Mouse (Mus musculus) heart, postnatal 0 days (tissue): ENCODE results near the gene Rnf216. TPM values are rescaled to one million over a fixed set of nuclear protein-coding genes. Genes with fewer than 3 reads are reported as not detected.

Experiments
- ATAC-seq: fragments of 200-750 bp; cut with Nextera tagmentation; 2 replicates; pipeline ENCODE4 v1.8.0; 2017; ENCODE audit warnings: low read depth, moderate number of reproducible peaks, moderate library complexity; ENCODE audit not compliant: insufficient read depth
- DNase-seq: peaks from one replicate; pipeline ENCODE4 v3.0.0-alpha.2; 2016; ENCODE audit warnings: low spot score
- H3K27ac ChIP-seq: fragments of 300-500 bp; sonication (generic); 2 replicates; pipeline ENCODE4 v1.5.1; 2014; ENCODE audit warnings: low read depth, mild to moderate bottlenecking
- H3K27me3 ChIP-seq: fragments of 300-500 bp; sonication (generic); 2 replicates; pipeline ENCODE4 v1.6.1; 2014; ENCODE audit warnings: low read length, mixed read lengths; ENCODE audit not compliant: control insufficient read depth, insufficient read depth
- H3K36me3 ChIP-seq: fragments of 300-500 bp; sonication (generic); replicated peaks from 2 replicates; pipeline ENCODE4 v1.6.1; 2014; ENCODE audit warnings: low read length, mixed read lengths; ENCODE audit not compliant: control insufficient read depth, insufficient read depth
- H3K4me1 ChIP-seq: fragments of 300-500 bp; sonication (generic); 2 replicates; pipeline ENCODE4 v1.6.1; 2014; ENCODE audit warnings: antibody characterized with exemption; ENCODE audit not compliant: control insufficient read depth, insufficient read depth
- H3K4me2 ChIP-seq: fragments of 300-500 bp; sonication (generic); 2 replicates; pipeline ENCODE4 v1.6.1; 2014; ENCODE audit warnings: low read depth, mild to moderate bottlenecking, low read length, moderate library complexity
- H3K4me3 ChIP-seq: fragments of 300-500 bp; sonication (generic); 2 replicates; pipeline ENCODE4 v1.5.1; 2014; ENCODE audit warnings: low read depth, low read length
- H3K9ac ChIP-seq: fragments of 300-500 bp; sonication (generic); replicated peaks from 2 replicates; pipeline ENCODE4 v1.6.1; 2014; ENCODE audit warnings: low read depth, low read length, mixed read lengths
- H3K9me3 ChIP-seq: fragments of 300-500 bp; sonication (generic); replicated peaks from 2 replicates; pipeline ENCODE4 v1.6.1; 2016; ENCODE audit warnings: low read length; ENCODE audit not compliant: control insufficient read depth
- CTCF ChIP-seq: IDR thresholded peaks from 2 replicates; pipeline ENCODE4 v1.5.1; 2016; ENCODE audit warnings: antibody characterized with exemption, control low read depth, low read depth
- EP300 ChIP-seq: IDR thresholded peaks from 2 replicates; pipeline ENCODE4 v1.6.1; 2016; ENCODE audit warnings: antibody characterized with exemption, low read depth
- WGBS: fragments of 180-500 bp; shearing (Covaris S2); extraction: QIAGEN DNeasy Blood & Tissue Kit; methylation state at CpG from one replicate; pipeline ENCODE4 v1.1.7; 2014; 5-methylcytosine and 5-hydroxymethylcytosine counted together
- polyA plus RNA-seq: library from polyadenylated mRNA; unstranded; fragments of >200 nt; fragmentation: Nextera tagmentation; extraction: Ambion mirVana; gene quantifications from 2 replicates; pipeline ENCODE4 v1.2.1, GENCODE M21; 2015
- total RNA-seq: library from RNA; depleted of rRNA; stranded (reverse); fragments of >200 nt; gene quantifications from 2 replicates; pipeline ENCODE4 v1.2.3, GENCODE M21; 2014; ENCODE audit warnings: low replicate concordance

Rnf216 gene
- total and polyA plus RNA-seq, 2 experiments from 2014 or later = 17.1 to 23.3 TPM

DNA sequence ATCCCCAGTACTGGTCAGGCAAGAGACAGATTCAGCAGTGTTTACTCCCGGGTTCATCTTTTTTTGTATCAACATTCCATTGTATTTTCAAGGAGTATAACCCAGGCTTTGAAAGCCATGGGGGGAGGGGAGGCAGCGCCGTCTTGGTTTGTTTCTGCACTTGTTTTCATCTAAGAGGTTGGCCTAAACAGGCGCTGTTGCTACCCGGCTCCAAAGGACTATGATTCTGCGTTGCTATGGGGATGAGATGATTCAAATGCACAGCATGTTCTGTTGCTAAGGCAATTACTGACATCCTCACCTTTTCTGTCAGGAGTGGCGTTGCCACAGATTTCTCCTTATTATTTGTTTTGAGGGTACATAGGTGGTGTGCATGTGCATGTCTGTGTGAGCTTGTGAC is 12.8 kb upstream of the Rnf216 start:
- no peak overlapping the region for H3K4me2 ChIP-seq
- no peaks in the 10 kb centered on the region for H3K36me3 ChIP-seq
- no peaks in the 10 kb centered on the region; the same call in 1 of the 2 replicates for H3K9me3 ChIP-seq
- WGBS = 69% methylated on average over 7 of the region's 7 CpGs
- 0 out of 2 replicates have a peak, but pooled peaks cover 3% of the 10 kb centered on the region for H3K4me1 ChIP-seq
- TF ChIP-seq EP300 (no peak), CTCF (no peak)
- DNase-seq (no peak), ATAC-seq (no peak)
- H3K9ac ChIP-seq = no peak overlapping the region
- H3K27ac ChIP-seq = no peak overlapping the region
- H3K4me3 ChIP-seq = no peak overlapping the region
- H3K27me3 ChIP-seq = no peaks in the 10 kb centered on the region

DNA sequence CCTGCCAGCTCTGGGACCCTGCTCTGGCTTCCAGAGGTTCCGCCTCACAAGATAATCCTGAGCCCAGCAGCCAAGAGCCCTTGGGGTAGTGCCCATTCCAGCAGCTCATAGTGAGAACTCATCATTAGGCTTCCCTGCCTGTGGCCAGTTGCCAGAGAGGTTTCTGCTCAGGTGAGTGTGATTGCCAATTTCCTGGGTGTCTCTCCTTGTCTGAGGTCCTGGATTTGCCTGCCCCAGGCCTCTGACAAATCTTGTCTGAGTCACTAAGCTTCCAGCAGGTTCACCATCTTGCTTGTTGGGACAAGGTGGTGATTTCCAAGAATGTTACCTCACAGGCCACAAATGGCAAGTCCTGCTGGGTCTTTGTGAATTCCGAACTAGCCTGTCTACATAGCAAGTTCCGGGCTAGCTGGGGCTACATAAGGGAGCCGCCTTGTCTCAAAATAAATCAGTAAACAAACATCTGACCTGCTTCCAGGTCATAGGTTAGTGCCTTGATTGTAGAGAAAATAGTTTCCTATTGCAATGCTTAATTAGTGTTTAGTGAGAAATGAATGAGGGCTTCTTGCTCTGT is 12.1 kb upstream of the Rnf216 start:
- H3K9me3 ChIP-seq = no peaks in the 10 kb centered on the region; the same call in 1 of the 2 replicates
- H3K36me3 ChIP-seq = no peaks in the 10 kb centered on the region
- WGBS = 80% methylated on average over 4 of the region's 4 CpGs
- 0 out of 2 replicates have a peak, but pooled peaks cover 3% of the 10 kb centered on the region for H3K4me1 ChIP-seq
- no peak overlapping the region for H3K9ac ChIP-seq
- ATAC-seq (no peak), DNase-seq (no peak)
- H3K27ac ChIP-seq = no peak overlapping the region
- H3K27me3 ChIP-seq = no peaks in the 10 kb centered on the region
- no peak overlapping the region for H3K4me2 ChIP-seq
- no peak overlapping the region for H3K4me3 ChIP-seq
- no peak for TF ChIP-seq CTCF
- TF ChIP-seq EP300 = no peak

DNA sequence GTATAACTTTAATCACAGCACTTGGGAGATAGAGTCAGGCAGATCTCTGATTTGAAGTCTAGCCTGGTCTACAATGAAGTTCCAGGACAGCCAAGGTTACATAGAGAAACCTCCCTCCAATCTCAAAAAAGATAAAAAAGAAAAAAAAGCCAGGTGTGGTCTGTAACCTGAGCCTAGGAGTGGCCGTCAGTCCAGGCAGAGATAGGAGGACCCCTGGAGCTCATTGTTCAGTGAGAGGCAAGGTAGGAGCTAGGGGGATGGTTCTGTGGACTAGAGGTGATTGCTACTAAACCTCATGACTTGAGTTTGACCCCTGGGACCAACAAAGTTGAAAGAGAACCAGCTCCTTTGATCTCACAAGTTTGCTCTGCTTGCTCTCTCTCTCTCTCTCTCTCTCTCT is 9.9 kb upstream of the Rnf216 start:
- no peak for DNase-seq
- Histone ChIP-seq H3K27me3 (no peaks in the 10 kb centered on the region), H3K4me2 (no peak overlapping the region), H3K27ac (no peak overlapping the region), H3K4me3 (no peak overlapping the region), H3K9me3 (no peaks in the 10 kb centered on the region), H3K36me3 (no peaks in the 10 kb centered on the region), H3K4me1 (0 out of 2 replicates have a peak, but pooled peaks cover 3% of the 10 kb centered on the region), H3K9ac (no peak overlapping the region)
- no peak for ATAC-seq
- WGBS = 32% methylated on average over 1 of the region's 1 CpGs
- TF ChIP-seq CTCF (no peak), EP300 (no peak)

DNA sequence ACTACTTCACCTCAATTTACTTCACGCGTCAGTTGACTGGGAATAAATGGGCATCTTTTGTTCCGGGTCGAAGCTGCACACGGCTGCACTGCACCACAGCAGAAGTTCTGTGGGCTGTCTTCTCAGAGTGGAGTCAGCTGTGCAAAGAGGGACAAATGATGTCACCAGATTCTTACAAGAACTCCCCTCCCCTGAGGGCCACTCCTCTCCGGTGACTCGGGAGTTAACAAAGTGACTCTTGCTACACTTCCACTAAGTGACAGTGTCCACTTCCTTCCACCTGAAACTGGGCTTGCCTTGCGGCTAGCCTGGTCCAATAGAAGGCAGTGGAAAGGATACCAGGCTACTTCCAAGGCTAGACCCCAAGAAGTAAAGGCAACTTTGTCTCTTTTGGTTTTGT is 9.3 kb upstream of the Rnf216 start:
- ATAC-seq (no peak), DNase-seq (no peak)
- H3K27ac ChIP-seq = no peak overlapping the region
- H3K27me3 ChIP-seq = no peaks in the 10 kb centered on the region
- no peak overlapping the region for H3K4me2 ChIP-seq
- WGBS = 73% methylated on average over 8 of the region's 8 CpGs
- H3K36me3 ChIP-seq = no peaks in the 10 kb centered on the region
- TF ChIP-seq CTCF = no peak
- no peak for TF ChIP-seq EP300
- no peak overlapping the region for H3K9ac ChIP-seq
- no peaks in the 10 kb centered on the region for H3K4me1 ChIP-seq
- H3K9me3 ChIP-seq = no peaks in the 10 kb centered on the region
- H3K4me3 ChIP-seq = no peak overlapping the region

DNA sequence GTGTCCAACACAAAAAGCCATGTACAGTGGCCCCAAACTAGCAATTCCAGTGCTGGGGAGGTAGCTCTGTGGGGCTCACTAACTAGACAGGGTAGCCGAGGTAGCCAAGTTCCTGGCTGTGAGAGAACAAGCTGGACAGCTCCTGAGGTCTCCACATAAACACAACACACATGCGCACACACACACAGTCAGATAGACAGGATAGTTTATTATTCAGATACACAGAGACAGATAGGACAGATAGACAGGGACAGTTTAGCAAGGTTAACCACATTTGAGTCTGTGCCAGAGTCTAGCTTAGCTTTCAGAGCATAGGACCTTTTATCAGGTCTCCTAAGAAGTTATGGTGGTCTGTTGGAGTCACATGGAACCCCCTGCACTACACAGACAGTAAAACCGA is 6.0 kb downstream of the Rnf216 start:
- ATAC-seq (no peak), DNase-seq (no peak)
- H3K27me3 ChIP-seq = no peaks in the 10 kb centered on the region
- H3K36me3 ChIP-seq = 0 out of 2 replicates have a peak, but pooled peaks cover 6% of the 10 kb centered on the region
- no peaks in the 10 kb centered on the region for H3K9me3 ChIP-seq
- TF ChIP-seq CTCF (no peak), EP300 (no peak)
- H3K4me2 ChIP-seq = no peak overlapping the region
- no peak overlapping the region for H3K9ac ChIP-seq
- H3K4me3 ChIP-seq = no peak overlapping the region
- WGBS = 79% methylated on average over 3 of the region's 3 CpGs
- peaks cover 12% of the 10 kb centered on the region for H3K4me1 ChIP-seq
- no peak overlapping the region for H3K27ac ChIP-seq

DNA sequence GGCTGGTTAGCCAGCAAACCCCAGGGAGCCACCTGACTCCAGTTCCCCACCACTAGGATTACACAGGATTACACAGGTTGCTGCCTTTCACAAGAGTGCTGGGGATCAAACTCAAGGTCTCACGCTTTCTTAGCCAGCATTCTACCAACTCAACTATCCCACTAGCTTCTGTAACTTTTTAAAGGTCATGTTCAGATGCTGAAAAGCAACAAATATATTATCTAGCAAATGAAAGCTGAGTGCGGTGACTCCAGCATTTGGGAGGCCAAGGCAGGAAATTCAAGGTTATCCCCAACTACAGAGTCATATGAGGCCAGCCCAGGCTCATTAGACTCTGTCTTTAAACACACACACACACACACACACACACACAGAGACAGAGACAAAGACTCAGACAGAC is 9.6 kb downstream of the Rnf216 start:
- ATAC-seq = no peak
- 95% methylated on average over 2 of the region's 2 CpGs for WGBS

More for the DNA sequence above, 9.6 kb downstream of the Rnf216 start:
- Histone ChIP-seq H3K4me1 (no peaks in the 10 kb centered on the region), H3K9me3 (no peaks in the 10 kb centered on the region), H3K36me3 (no peaks in the 10 kb centered on the region), H3K4me3 (no peak overlapping the region), H3K4me2 (no peak overlapping the region), H3K27me3 (no peaks in the 10 kb centered on the region), H3K9ac (no peak overlapping the region), H3K27ac (no peak overlapping the region)
- no peak for DNase-seq
- TF ChIP-seq CTCF (no peak), EP300 (no peak)
